In the genomic region with DNA sequence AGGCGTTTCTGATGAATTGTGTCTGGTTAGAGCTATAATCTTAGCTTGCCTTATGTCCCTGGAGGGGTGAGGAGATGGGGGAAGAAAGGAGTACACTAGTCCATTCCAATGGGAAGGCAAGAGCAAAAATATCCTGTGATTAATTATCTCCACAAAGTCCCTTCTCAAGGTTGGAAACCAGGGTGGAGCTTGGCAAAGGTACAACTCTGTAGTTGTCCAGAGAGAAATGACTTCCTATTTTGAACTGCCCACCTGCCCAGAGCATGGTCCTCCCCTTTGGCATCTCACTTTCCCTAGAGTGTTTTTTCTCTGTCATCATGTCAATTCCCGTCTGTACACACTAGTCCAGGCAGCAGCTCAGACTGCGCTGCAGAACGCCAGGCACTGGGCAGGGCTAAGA, we compare ENCODE assay signal across 28 mouse cellular contexts. TPM values are rescaled to one million over a fixed set of nuclear protein-coding genes. Genes with fewer than 3 reads are reported as not detected.
DNase-seq lines count a peak whose midpoint lies in the region; ATAC-seq lines count a peak whose summit lies in the region.
"Had no signal": no experiment of that assay in that cellular context is flagged by ENCODE, and none has a peak within 500 bp of the region (broad histone marks: within the 10 kb centered on the region; RNA-seq: fewer than 3 reads in every experiment).

A gene (minus strand): TSS at position 127 of the 400 bp plus-strand sequence.

- H3K4me3 ChIP-seq in kidney, embryonic 16.5 days (ENCODE audit: low read length): no peak within 1 kb of the TSS
- H3K4me3 ChIP-seq: erythroblast, embryonic 14.5 days; forebrain, embryonic 13.5 days; kidney, embryonic 15.5 days; limb, embryonic 13.5 days; liver, embryonic 13.5 days; midbrain, embryonic 12.5 days; neural tube, embryonic 13.5 days had no signal

- ATAC-seq in kidney, embryonic 16.5 days (ENCODE audit: low FRiP score, low TSS enrichment): no peak
- ATAC-seq: forebrain, embryonic 13.5 days had no signal

- no peak within 1 kb of the TSS for H3K27ac ChIP-seq in kidney, embryonic 16.5 days (ENCODE audit: low read length)
- H3K27ac ChIP-seq: forebrain, embryonic 13.5 days; kidney, embryonic 15.5 days; limb, embryonic 13.5 days; liver, embryonic 13.5 days; macrophage; midbrain, embryonic 12.5 days; neural tube, embryonic 13.5 days had no signal

- no peak within 1 kb of the TSS for H3K9ac ChIP-seq in kidney, embryonic 16.5 days (replicated peaks; ENCODE audit: low read length)
- H3K9ac ChIP-seq: forebrain, embryonic 13.5 days; kidney, embryonic 15.5 days; limb, embryonic 13.5 days; liver, embryonic 13.5 days; midbrain, embryonic 12.5 days; neural tube, embryonic 13.5 days had no signal

- H3K36me3 ChIP-seq in kidney, embryonic 16.5 days (ENCODE audit: insufficient read depth, low read length): no peaks in the 10 kb centered on the region
- H3K36me3 ChIP-seq: kidney, embryonic 15.5 days; limb, embryonic 13.5 days; liver, embryonic 13.5 days; midbrain, embryonic 12.5 days; neural tube, embryonic 13.5 days had no signal

- 0 out of 2 replicates have a peak, but pooled peaks cover under 1% of the 10 kb centered on the region for H3K4me1 ChIP-seq in kidney, embryonic 16.5 days (ENCODE audit: insufficient read depth, low read length)
- H3K4me1 ChIP-seq: forebrain, embryonic 13.5 days; kidney, embryonic 15.5 days; limb, embryonic 13.5 days; liver, embryonic 13.5 days; midbrain, embryonic 12.5 days; neural tube, embryonic 13.5 days had no signal

- peak; percentile 4 to 5 for DNase-seq in cerebellum, postnatal 10 days
- DNase-seq in cerebellum, adult 9-11 months: no peak
- peak; percentile 8 for DNase-seq in kidney, postnatal 14 days
- DNase-seq in adrenal gland, postnatal 14 days: peak; percentile 66
- peak; percentile 35 for DNase-seq in lung, postnatal 36 days
- no peak for DNase-seq in embryo, embryonic 9.5 days (ENCODE audit: extremely low spot score)
- DNase-seq: cerebellum, adult 18-20 months; heart, postnatal 10 days; liver, embryonic 13.5 days; right cerebral cortex, adult 18-20 months; thymus, postnatal 25 days had no signal

- no peaks in the 10 kb centered on the region for H3K9me3 ChIP-seq in kidney, embryonic 16.5 days (ENCODE audit: low read length)
- H3K9me3 ChIP-seq: forebrain, embryonic 13.5 days; kidney, embryonic 15.5 days; limb, embryonic 13.5 days; liver, embryonic 13.5 days; midbrain, embryonic 12.5 days; neural tube, embryonic 13.5 days had no signal

- H3K4me2 ChIP-seq in kidney, embryonic 16.5 days (replicated peaks; ENCODE audit: low read depth, low read length): no peak within 1 kb of the TSS
- H3K4me2 ChIP-seq: forebrain, embryonic 13.5 days; heart, embryonic 11.5 days; kidney, embryonic 15.5 days; limb, embryonic 13.5 days; liver, embryonic 13.5 days; midbrain, embryonic 12.5 days; neural tube, embryonic 13.5 days had no signal

- H3K27me3 ChIP-seq in kidney, embryonic 16.5 days (ENCODE audit: insufficient read depth, low read length): no peaks in the 10 kb centered on the region
- H3K27me3 ChIP-seq: CH12.LX; forebrain, embryonic 13.5 days; kidney, embryonic 15.5 days; limb, embryonic 13.5 days; liver, embryonic 13.5 days; midbrain, embryonic 12.5 days; neural tube, embryonic 13.5 days had no signal

- 74% methylated on average over 4 of the region's 4 CpGs for WGBS in kidney, embryonic 16.5 days

RNA-seq across cellular contexts. Expression of the gene that starts here (rescaled TPM):
- not detected in 2 replicates for polyA plus RNA-seq in kidney, embryonic 16.5 days (2015; fragmentation: Nextera tagmentation; extraction: Ambion mirVana)
- total RNA-seq in adrenal gland, postnatal 14 days (2021): not detected in 2 replicates
- total RNA-seq: CH12.LX; heart, postnatal 10 days; layer of hippocampus, postnatal 25 days; left cerebral cortex, postnatal 14 days; MEL had no signal
- polyA plus RNA-seq: embryonic facial prominence, embryonic 11.5 days; erythroblast, embryonic 14.5 days; forebrain, embryonic 13.5 days; frontal cortex, adult 2 months; gonadal fat pad, adult 2 months; heart, embryonic 11.5 days; hindbrain, embryonic 11.5 days; kidney, embryonic 15.5 days; limb, embryonic 13.5 days; liver, embryonic 13.5 days; macrophage; midbrain, embryonic 12.5 days; neural tube, embryonic 13.5 days had no signal

Comparison
In these comparisons a context has a peak if more than half of its experiments do, and no peak if none do; other contexts are left out.
1. DNase-seq: peak in cerebellum, postnatal 10 days (2 of 2), kidney, postnatal 14 days (single experiment) and lung, postnatal 36 days (single experiment); none in cerebellum, adult 9-11 months (single experiment) and embryo, embryonic 9.5 days (single experiment).
2. Peak in DNase-seq in adrenal gland, postnatal 14 days; RNA of the gene not detected or under 1 TPM.